Mouse (Mus musculus) heart, embryonic 13.5 days (tissue): Measurements from ENCODE around the gene Olfr569. TPM values are rescaled to one million over a fixed set of nuclear protein-coding genes. Genes with fewer than 3 reads are reported as not detected.

ENCODE experiments used
- polyA plus RNA-seq: library from polyadenylated mRNA; unstranded; fragments of >200 nt; fragmentation: Nextera tagmentation; extraction: Ambion mirVana; gene quantifications from 2 replicates; pipeline ENCODE4 v1.2.1, GENCODE M21; 2015

The Olfr569 gene
- polyA plus RNA-seq, 1 experiment from 2014 or later = not detected

Other genes starting within 250 kb of the Olfr569 start
- gene Olfr555, start 232.1 kb downstream of the Olfr569 start, polyA plus RNA-seq = not detected in 2 replicates
- not detected in 2 replicates for gene Olfr556, start 226.0 kb downstream of the Olfr569 start, polyA plus RNA-seq
- 11.3 and 12.1 TPM in 2 replicates for gene Trim68, start 203.6 kb downstream of the Olfr569 start, polyA plus RNA-seq
- not detected in 2 replicates for gene Olfr557, start 195.0 kb downstream of the Olfr569 start, polyA plus RNA-seq
- 0.05 TPM in 1 of 2 replicates, not detected in the other for gene Olfr558, start 188.7 kb downstream of the Olfr569 start, polyA plus RNA-seq
- gene Olfr33, start 171.8 kb downstream of the Olfr569 start, polyA plus RNA-seq = not detected in 2 replicates
- not detected in 2 replicates for gene Olfr559, start 163.4 kb downstream of the Olfr569 start, polyA plus RNA-seq
- gene Olfr560, start 131.5 kb downstream of the Olfr569 start, polyA plus RNA-seq = not detected in 2 replicates
- gene Olfr78, start 131.4 kb downstream of the Olfr569 start, polyA plus RNA-seq = 0.16 TPM in 1 of 2 replicates, not detected in the other
- not detected in 2 replicates for gene Olfr561, start 119.7 kb downstream of the Olfr569 start, polyA plus RNA-seq
- gene Olfr564, start 87.4 kb downstream of the Olfr569 start, polyA plus RNA-seq = not detected in 2 replicates
- gene Olfr566, start 32.1 kb downstream of the Olfr569 start, polyA plus RNA-seq = not detected in 2 replicates
- not detected in 2 replicates for gene Olfr568, start 13.8 kb downstream of the Olfr569 start, polyA plus RNA-seq
- not detected in 2 replicates for gene Olfr570, start 3.7 kb upstream of the Olfr569 start, polyA plus RNA-seq
- gene Olfr571, start 26.7 kb upstream of the Olfr569 start, polyA plus RNA-seq = not detected in 2 replicates
- gene Olfr572, start 33.5 kb upstream of the Olfr569 start, polyA plus RNA-seq = not detected in 2 replicates
- not detected in 2 replicates for gene Olfr573-ps1, start 51.7 kb upstream of the Olfr569 start, polyA plus RNA-seq
- not detected in 2 replicates for gene Olfr574, start 57.6 kb upstream of the Olfr569 start, polyA plus RNA-seq
- not detected in 2 replicates for gene Olfr575, start 67.9 kb upstream of the Olfr569 start, polyA plus RNA-seq
- gene Olfr576, start 71.8 kb upstream of the Olfr569 start, polyA plus RNA-seq = not detected in 2 replicates
- gene Olfr577, start 85.1 kb upstream of the Olfr569 start, polyA plus RNA-seq = not detected in 2 replicates
- not detected in 2 replicates for gene Olfr578, start 98.4 kb upstream of the Olfr569 start, polyA plus RNA-seq
- not detected in 2 replicates for gene Olfr582, start 147.1 kb upstream of the Olfr569 start, polyA plus RNA-seq
- gene Olfr583, start 160.4 kb upstream of the Olfr569 start, polyA plus RNA-seq = not detected in 2 replicates
- not detected in 2 replicates for gene Olfr584, start 191.0 kb upstream of the Olfr569 start, polyA plus RNA-seq
- not detected in 2 replicates for gene Olfr585, start 206.8 kb upstream of the Olfr569 start, polyA plus RNA-seq
- not detected in 2 replicates for gene Olfr586, start 234.8 kb upstream of the Olfr569 start, polyA plus RNA-seq
- not detected in 2 replicates for gene Olfr588-ps1, start 250.0 kb upstream of the Olfr569 start, polyA plus RNA-seq